Mouse (Mus musculus): ENCODE measurements around the gene Muc4.

The Muc4 gene

GRCm38 (mm10) chr16:32805151-32805550 is 69.5 kb downstream of the Muc4 start:
- DNase-seq: no peak

GRCm38 (mm10) chr16:32807408-32808185 is 71.9 kb downstream of the Muc4 start:
- DNase-seq: no peak

GRCm38 (mm10) chr16:32810321-32810720 is 74.6 kb downstream of the Muc4 start, which contains the start of gene Smbd1:
TSS of gene Smbd1 (minus strand) at chr16:32810477.
- DNase-seq: no peak

- DNase-seq: peak; percentile 82
These were observed 77.2 kb downstream of the Muc4 start for GRCm38 (mm10) chr16:32812888-32813361.

- DNase-seq: no peak
These were observed 77.7 kb downstream of the Muc4 start for GRCm38 (mm10) chr16:32813362-32813761.

- DNase-seq: no peak
These were observed 78.1 kb downstream of the Muc4 start for GRCm38 (mm10) chr16:32813771-32814170.

- peak; percentile 48 to 57 for DNase-seq
These were observed 78.9 kb downstream of the Muc4 start for GRCm38 (mm10) chr16:32814539-32814938.

- no peak for DNase-seq
These were observed 79.5 kb downstream of the Muc4 start for GRCm38 (mm10) chr16:32815160-32815605.

- DNase-seq: no peak
These were observed 82.3 kb downstream of the Muc4 start for GRCm38 (mm10) chr16:32818036-32818435.

- DNase-seq: no peak
These were observed 82.8 kb downstream of the Muc4 start for GRCm38 (mm10) chr16:32818441-32818840.

- DNase-seq: no peak
These were observed 86.2 kb downstream of the Muc4 start for GRCm38 (mm10) chr16:32821772-32822449.

GRCm38 (mm10) chr16:32822450-32822827 is 86.8 kb downstream of the Muc4 start:
- DNase-seq: no peak

GRCm38 (mm10) chr16:32822881-32823280 is 87.2 kb downstream of the Muc4 start:
- DNase-seq: no peak

- DNase-seq: no peak
These were observed 87.8 kb downstream of the Muc4 start for GRCm38 (mm10) chr16:32823487-32823886.

GRCm38 (mm10) chr16:32824061-32824460 is 88.4 kb downstream of the Muc4 start:
- no peak for DNase-seq

- DNase-seq: no peak
These were observed 89.7 kb downstream of the Muc4 start for GRCm38 (mm10) chr16:32825380-32825779.

GRCm38 (mm10) chr16:32826521-32826920 is 90.8 kb downstream of the Muc4 start:
- no peak for DNase-seq

- DNase-seq: no peak
These were observed 93.4 kb downstream of the Muc4 start for GRCm38 (mm10) chr16:32829104-32829503.

GRCm38 (mm10) chr16:32831501-32831900 is 95.8 kb downstream of the Muc4 start:
- no peak for DNase-seq
